Mouse (Mus musculus) G1E (cell line): ENCODE results near the gene Cd81.

Source experiments
- CTCF ChIP-seq: IDR thresholded peaks from 2 replicates; pipeline ENCODE4 v1.5.1; 2012; ENCODE audit warnings: low read depth, low read length, inconsistent platforms, mixed read lengths
- GATA1 ChIP-seq: IDR thresholded peaks from 2 replicates; pipeline ENCODE4 v1.6.1; 2012; ENCODE audit warnings: borderline replicate concordance, low read length, inconsistent platforms, mixed read lengths
- GATA2 ChIP-seq: IDR thresholded peaks from 2 replicates; pipeline ENCODE4 v1.6.1; 2012; ENCODE audit warnings: low read depth, low read length, inconsistent platforms, borderline replicate concordance
- POLR2AphosphoS5 ChIP-seq: IDR thresholded peaks from 2 replicates; pipeline ENCODE4 v1.6.1; 2012; ENCODE audit warnings: low read depth, low read length, inconsistent platforms; ENCODE audit not compliant: insufficient replicate concordance
- TAL1 ChIP-seq: conservative IDR thresholded peaks from 2 replicates; pipeline ENCODE4 v1.6.1; 2012; ENCODE audit warnings: low read depth, low read length, inconsistent platforms, mixed read lengths

GRCm38 (mm10) chr7:143053961-143054611 lies 1.5 kb downstream of the Cd81 start:
- TF ChIP-seq CTCF = no peak
- TF ChIP-seq GATA1 = no peak
- no peak for TF ChIP-seq TAL1
- no peak for TF ChIP-seq GATA2
- no peak for TF ChIP-seq POLR2AphosphoS5
